Mouse (Mus musculus): Measurements from ENCODE around the gene Hist1h4b.

The Hist1h4b gene

DNA sequence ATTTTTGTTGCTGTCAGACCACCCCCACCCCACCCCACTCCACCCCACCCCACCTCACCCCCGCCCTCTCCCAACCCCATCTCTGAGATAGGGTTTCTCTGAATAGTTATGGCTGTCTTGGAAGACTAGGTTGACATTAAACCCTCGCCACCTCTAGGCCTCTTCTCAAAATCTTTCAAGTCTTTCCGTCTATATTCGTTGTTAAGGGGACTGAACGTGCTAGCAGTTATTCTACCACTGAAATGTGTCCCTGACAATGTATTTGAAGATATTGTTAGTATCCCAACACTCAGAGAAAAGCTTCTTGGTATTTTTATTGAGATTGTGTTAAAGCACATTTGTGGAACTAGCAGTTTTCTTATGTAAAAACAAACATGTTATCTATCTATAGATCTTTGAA is 15.9 kb upstream of the Hist1h4b start:
- DNase-seq = no peak

DNA sequence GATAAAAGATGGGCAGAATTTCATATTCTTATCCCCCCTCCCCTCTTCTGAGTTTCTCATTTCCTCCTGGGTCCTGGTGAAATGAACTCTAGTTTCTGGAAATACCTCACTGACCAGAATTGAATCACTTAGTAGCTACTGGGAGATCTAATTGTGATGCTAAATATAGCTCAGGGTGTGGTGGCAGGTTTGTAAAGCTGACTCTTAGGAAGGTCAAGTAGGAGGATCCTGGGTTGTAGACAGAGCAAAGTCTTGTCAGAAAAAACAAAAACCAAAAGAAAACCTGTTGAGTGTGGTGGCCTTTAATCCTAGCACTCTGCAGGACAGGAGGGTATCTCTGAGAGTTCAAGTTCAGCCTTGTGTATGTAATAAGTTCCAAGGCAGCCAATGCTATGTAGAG is 14.8 kb upstream of the Hist1h4b start:
- DNase-seq = no peak

DNA sequence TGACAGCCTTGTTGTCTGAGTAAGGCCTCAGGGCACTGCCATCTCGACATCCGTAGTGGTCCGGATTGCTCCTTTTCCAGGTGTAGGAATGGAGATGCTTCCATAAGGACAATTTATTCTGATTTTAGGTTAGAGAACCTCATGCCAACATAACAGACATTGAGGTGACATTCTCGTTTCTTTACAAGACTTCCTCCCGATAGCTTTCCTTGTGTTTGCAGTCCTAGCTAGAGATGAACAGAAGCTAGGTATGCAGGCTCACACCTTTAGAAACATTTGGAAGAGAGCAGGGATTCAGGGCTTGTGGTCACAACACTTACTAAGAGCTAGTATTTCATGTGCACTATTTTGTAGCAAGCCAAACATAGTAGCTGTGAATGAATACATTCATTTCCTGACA is 13.6 kb upstream of the Hist1h4b start:
- DNase-seq = no peak

DNA sequence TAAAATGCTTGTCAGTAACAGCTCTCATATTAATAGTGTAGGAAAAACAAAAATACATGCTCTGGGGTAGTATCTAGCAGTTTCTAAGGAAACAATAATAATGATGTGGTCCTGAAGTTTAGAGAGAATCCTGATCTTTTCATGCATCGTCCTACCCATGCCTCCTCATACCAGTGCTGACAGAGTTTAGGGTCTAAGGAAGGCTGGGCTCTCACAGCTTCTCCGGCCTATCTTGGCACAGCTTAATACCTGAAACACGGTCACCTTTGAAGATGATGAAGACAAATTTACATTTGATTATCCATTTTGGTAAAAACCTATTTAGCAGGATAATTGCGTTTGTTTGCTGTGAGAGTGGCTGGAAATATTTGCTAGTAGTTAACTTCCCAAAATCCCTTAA is 12.8 kb upstream of the Hist1h4b start:
- no peak for DNase-seq

DNA sequence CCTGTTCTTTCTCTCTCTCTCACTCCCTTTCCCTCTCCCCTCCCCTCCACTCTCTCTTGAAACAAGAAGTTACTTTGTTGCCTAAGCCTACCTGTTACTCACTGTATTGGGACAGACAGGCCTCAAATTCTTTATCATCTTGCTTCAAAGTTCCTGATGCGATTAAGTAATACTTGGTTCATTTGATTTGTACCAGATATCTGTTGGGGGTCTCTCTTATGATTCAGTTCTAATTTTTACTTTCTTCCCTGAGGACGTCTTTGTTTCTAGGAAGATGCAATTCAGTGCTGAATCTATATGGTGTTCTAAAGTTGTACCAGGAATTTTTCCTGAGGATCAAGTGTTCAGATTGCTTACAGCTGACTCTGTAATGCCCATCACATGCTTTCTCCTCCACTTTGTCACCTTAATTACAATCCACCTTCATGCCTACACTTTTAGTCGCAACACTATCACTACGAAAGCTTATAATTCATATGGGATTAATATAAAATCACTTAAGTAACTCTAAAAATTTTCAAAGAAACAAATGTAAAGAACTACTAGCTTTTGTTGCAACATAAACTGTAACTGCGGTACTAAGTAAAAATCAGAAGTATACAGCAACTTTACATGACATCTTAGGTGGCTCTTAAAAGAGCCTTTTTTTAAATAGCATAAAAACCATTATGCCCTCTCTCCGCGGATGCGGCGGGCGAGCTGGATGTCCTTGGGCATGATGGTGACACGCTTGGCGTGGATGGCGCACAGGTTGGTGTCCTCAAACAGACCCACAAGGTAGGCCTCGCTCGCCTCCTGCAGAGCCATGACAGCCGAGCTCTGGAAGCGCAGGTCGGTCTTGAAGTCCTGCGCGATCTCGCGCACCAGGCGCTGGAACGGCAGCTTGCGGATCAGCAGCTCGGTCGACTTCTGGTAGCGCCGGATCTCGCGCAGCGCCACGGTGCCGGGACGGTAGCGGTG is 12.1 kb upstream of the Hist1h4b start:
- peak; percentile 28 for DNase-seq

DNA sequence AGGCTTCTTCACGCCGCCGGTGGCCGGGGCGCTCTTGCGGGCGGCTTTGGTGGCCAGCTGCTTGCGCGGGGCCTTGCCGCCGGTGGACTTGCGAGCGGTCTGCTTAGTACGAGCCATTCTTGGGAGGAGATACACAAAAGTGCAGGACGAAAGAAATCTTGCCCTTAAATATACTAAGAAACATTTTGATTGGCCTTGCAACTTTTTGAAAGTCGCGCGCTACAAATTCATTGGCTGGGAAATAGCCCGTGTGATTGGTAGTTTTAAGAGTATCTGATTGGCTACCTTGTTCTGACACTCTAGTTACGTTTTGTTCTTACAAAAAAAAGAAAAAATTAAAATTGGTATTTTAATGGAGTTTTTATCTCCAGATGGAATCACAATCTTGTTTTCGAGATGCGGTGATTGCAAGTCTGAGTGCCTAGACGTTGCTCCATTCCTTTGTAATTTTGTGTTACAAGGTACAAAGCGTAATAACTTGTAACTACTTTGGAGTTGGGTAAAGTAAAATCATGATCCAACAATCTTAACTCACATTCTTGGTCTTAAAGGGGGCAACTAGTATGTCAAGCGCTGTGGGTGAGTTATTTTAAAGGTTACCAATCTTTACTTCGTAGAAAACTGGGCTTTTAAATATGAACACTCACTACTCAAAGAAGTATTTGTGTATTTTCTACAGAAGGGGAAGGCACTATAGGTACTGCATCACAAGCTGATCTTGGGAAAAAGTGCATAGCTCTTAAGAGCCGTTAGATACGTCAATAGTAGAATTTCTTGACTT is 11.2 kb upstream of the Hist1h4b start, which contains the start of gene Hist1h3c:
Hist1h3c (minus strand) TSS at position 222 of the 781 bp plus-strand sequence.
- peak; percentile 88 for DNase-seq

DNA sequence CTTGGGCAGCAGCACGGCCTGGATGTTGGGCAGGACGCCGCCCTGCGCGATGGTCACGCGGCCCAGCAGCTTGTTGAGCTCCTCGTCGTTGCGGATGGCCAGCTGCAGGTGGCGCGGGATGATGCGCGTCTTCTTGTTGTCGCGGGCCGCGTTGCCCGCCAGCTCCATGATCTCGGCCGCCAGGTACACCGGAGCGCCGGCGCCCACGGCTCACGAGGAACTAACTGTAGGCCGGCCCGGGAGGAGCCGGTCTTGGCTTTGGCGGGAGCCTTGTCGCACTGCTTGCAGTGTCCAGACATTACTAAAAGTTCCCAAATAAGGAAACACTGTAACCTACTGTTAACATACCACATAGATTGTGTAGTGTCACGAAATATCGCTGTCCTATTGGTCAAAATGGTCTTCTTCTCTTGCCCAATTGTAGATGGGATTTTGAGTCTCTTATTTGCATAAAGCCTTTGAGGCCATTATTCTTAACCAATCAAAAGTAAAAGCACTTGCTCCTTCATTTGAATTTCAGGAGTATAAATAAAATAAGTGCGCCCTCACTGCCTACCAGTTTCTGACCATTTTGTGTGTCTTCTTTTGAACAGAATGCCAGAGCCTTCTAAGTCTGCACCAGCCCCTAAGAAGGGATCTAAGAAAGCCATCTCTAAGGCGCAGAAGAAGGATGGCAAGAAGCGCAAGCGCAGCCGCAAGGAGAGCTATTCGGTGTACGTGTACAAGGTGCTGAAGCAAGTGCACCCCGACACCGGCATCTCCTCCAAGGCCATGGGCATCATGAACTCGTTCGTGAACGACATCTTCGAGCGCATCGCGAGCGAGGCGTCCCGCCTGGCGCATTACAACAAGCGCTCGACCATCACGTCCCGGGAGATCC is 10.4 kb upstream of the Hist1h4b start, which contains the start of gene Hist1h2bb:
Hist1h2bb (plus strand) TSS at position 534 of the 880 bp plus-strand sequence.
- DNase-seq = peak; percentile 73

DNA sequence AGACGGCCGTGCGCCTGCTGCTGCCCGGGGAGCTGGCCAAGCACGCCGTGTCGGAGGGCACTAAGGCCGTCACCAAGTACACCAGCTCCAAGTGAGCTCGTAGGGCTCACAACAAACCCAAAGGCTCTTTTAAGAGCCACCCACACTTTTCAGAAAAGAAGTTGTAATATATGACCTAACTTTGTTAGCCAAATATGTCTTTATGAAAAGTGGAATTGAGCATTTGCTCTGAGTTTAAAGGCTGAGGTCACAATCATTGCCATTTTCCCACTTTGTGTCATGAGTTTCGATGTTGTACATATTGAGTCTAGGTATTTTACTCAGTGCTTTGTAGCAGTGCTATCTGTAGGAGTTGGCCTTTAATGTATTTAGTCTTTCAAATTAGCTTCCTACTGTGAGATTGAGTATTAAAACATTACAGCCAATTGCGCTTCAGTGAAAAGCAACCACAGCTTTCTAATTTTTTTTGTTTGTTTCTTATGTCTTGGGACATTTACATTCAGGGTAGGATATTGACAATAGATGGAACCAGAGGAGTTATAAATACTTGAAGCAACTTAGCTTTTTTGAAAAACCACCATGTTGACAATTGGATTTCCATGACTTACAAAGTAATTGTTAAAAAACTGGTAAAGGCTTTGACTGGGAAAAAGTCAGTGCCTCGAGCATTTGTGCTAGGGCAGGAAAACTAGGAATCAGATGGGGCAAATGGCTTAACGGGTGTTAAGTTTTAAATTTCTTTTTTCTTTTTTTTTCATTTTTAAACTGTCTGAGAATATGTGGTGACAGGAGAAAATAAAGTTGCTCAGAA is 9.5 kb upstream of the Hist1h4b start:
- DNase-seq = no peak

DNA sequence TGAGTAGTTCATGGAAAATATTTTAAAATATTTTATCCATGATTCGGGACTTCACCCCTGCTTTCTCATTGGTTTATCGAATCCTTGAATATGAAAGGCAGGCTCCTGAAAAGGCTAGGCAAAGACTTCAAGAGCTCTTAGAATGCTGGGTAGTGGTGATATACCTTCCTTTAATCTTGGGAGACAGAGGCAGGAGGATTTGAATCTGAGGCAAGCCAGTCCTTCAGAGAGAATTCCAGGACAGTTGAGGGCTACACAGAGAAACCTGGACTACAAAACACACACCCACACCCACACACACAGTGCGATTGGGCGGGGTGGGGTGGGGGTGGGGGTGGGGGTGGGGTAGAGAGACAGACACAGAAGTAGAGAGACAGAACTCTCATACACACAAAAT is 8.9 kb upstream of the Hist1h4b start:
- DNase-seq = no peak

DNA sequence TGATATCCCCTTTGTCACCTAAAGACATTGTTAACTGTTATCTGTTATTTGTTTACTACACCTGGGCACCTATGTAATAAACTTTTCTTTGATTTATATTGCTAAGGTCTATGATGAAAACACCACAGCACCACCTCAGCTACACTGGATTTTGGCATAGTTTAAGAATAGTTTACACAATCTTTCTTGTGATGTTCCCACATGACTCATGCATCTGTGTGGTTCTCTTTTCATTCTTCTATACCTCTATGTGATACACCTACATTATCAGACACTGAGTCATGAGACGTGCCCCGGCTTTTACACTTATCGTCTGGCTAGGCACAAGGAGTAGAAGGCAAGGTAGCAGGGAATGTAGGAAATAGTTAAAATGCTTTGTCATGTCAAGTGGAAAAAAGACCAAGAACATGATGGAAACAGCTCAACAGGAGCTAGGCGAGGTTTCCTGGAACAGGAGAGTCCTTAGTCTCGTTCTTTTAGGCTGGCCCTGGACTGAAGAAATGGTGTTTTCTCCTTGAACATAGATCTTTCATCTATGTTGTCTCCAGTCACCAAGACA is 7.2 kb upstream of the Hist1h4b start:
- DNase-seq = no peak

DNA sequence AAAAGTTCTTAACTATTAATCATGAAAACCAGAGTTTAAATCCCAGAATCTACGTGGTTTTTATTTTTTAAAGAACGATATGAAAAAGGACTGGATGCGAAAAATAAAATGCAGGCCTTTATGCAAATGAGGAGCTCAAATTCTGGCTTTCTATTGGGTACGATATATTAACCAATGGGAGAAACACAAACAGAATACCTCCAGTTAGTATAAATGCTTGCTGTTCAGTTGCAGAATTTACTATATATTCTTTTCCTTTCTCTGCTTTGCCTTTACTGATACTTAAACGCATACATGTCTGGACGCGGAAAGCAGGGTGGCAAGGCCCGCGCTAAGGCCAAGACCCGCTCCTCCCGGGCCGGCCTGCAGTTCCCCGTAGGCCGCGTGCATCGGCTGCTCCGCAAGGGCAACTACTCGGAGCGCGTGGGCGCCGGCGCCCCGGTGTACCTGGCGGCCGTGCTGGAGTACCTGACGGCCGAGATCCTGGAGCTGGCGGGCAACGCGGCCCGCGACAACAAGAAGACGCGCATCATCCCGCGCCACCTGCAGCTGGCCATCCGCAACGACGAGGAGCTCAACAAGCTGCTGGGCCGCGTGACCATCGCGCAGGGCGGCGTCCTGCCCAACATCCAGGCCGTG is 5.9 kb upstream of the Hist1h4b start, which contains the start of gene Hist1h2ab:
Hist1h2ab (plus strand) TSS at position 288 of the 639 bp plus-strand sequence.
- DNase-seq = peak; percentile 74

DNA sequence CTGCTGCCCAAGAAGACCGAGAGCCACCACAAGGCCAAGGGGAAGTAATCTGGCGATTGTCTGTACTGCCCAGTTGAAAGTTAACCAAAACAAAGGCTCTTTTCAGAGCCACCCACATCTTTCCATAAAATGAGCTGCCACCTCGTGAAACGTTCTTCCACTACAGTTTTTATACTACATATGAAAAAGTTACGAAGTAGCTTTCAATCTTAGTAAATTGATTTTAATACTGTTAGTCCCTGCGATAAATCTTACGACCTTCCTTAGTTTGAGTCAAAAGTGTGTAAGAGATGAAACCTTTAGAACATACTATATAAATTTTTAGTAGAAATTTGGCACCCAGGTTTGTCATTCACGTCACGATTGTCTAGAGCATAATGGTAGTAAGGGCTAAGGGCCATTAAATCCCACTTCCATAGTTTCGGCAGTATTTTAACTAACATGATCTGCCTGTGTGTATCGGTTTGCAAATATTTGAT is 5.3 kb upstream of the Hist1h4b start:
- DNase-seq = no peak

DNA sequence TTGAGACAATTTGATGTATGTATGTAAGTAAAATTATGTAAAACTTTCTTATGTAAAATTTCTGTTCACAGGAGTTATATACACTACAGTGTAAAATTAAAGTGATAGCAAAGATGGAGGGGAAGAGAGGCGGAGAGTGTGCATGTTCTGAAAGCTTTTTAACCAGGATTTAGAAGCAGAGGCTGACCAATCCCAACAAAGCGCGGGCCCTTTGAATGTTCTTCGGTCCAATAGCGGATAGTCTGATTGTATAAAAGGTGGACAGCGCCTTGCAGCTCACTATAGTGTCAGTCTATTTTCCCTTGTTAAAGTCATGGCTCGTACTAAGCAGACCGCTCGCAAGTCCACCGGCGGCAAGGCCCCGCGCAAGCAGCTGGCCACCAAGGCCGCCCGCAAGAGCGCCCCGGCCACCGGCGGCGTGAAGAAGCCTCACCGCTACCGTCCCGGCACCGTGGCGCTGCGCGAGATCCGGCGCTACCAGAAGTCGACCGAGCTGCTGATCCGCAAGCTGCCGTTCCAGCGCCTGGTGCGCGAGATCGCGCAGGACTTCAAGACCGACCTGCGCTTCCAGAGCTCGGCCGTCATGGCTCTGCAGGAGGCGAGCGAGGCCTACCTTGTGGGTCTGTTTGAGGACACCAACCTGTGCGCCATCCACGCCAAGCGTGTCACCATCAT is 4.6 kb upstream of the Hist1h4b start, which contains the start of gene Hist1h3b:
Hist1h3b (plus strand) TSS at position 201 of the 675 bp plus-strand sequence.
- DNase-seq = peak; percentile 91

DNA sequence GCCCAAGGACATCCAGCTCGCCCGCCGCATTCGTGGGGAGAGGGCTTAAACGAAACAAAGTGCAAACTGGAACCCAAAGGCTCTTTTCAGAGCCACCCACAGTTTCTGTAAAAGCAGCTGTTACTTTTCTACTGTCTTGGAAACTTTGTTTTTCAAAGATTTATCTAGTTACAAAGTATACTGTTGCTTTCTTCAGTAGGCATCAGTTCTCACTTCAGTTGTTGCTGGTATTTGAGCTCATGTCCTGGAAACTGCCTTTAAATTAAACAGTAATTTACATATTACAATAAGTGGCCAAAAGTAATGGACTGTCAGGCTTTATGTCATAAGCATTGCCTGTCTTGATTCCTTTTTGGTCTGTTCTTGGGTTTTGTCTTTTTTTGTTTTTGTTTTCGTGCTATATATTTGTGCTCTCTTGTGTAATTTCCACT is 4.1 kb upstream of the Hist1h4b start:
- DNase-seq = no peak

DNA sequence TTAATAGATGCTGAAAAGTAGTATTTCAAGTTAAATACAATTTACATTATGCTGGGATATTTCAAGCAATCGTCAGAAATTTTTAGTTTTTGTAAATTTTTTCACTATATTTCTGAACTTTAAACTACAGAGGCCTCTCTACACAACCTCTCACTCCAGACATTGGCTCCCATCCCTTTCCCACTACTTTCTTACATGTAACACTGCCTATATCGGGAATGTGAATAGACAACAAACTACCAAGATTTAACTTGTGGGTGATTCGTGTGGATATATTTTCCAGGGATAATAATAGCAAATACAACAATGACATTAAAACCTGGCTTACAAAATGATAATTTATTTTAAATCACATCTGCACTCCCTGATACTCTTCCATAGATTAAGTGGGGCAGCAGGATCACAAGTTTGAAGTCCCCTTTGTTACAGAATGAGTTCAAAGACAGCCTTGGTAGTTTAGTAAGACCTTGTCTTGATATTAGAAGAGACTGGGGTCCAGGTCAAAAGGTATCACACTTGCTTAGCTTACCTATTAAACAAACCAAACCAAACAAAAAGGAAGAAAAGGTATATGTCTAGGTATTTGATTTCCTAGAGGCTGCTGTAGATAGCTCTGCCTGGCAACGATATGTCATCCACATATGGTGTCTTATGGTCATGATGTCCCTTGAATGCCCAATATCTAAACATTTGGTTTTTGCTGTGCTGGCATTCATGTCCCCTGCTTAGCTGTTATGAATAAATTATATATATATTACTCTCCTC is 3.3 kb upstream of the Hist1h4b start:
- DNase-seq = no peak

DNA sequence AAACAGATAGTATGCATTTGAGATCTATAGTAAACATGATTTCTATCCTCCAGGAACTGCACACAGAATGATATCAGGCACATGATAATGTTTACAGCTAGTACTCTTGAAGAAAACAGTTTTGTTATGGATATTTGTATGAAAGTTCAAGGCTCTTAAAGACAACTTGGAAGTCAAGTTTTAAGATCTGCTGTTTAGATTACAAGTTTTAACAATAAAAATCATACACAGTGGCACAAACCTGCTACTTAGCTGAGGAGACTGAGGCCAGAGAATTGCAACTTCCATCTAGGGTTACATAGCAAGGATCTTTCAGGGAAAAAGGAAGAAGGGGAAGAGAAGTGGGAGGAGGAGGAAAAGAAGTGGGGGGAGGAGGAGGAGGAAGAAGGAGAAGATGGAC is 1.8 kb upstream of the Hist1h4b start:
- no peak for DNase-seq

DNA sequence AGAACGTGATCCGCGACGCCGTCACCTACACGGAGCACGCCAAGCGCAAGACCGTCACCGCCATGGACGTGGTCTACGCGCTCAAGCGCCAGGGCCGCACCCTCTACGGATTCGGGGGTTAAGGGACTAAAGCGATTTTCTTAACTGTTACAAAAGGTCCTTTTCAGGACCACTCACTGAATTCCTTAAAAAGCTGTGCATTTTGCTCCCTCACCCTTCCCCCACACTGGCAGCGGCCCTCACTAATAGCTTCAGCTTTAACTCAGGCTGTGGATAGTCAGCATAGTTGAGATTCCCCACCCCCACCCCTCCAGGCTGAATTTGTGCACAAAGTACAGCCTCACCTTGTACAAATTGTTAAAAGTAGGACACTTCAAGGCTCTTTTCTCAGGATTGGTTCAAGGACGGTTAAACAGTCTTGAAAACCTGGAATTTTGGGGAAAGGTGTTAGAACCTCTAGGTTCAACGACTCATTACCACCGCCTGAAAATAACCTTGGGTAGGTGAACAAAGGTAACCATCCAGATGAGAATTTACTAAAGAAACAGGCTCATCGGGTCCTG is 479 bp downstream of the Hist1h4b start:
- DNase-seq = peak; percentile 29

DNA sequence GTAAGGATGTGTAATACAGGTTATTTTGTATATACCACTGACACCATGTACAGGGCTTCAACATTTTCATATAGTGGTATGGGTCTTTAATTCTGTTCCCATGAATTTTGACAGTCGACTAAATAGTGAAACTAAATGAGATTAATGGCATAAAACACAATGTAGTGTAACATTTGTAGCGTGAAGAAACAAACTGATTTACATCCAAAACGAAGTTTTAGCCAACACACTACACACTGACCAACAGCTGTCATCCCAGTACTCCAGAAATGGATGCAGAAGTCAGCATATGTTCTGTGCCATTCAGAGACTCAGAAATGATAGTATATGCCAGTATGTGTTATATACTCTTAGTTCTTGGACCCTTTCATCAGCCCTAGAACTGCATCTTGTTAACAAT is 1.1 kb downstream of the Hist1h4b start:
- DNase-seq = no peak

Measured in thymus, postnatal 14 days (tissue).